Mouse (Mus musculus): ENCODE data around the gene Chaf1a.

DNA sequence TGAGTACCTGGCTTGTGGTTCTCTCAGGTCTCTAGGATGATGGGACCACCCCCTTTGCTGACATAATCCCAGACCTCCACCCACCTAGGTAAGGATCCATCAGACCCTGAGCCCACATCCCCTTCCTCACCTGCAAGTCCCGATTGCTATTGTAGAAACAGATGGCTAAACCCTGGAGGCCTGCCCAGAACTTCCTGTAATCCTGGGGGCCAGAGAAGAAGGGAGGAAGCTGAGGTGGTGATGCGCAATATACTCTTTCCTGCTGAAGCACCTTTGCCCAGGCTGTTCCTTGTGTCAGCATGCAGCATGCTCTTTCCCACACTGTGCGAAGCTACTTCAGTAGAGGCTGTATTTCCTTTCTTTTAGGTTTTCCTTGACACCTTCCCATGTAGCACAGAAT is 37.2 kb upstream of the Chaf1a start:
- no peak for TF ChIP-seq CTCF (IDR thresholded peaks at IDR 0.05; ENCODE audit: borderline replicate concordance, control insufficient read depth, extremely low read depth, insufficient read depth, low read length, poor library complexity)
- TF ChIP-seq POLR2A (IDR thresholded peaks at IDR 0.05; ENCODE audit: control insufficient read depth, extremely low read depth, insufficient read depth, low read length, poor library complexity) = no peak

Measured in thymus, adult 2 months (tissue).